Mouse (Mus musculus) myocyte (in vitro differentiated cells): ENCODE measurements around the gene Ganab.

Source experiments
- CEBPB ChIP-seq: IDR thresholded peaks from 2 replicates; pipeline ENCODE4 v1.6.1; 2011; ENCODE audit warnings: mild to moderate bottlenecking, moderate library complexity; ENCODE audit not compliant: poor library complexity, insufficient read depth, severe bottlenecking
- E2F4 ChIP-seq: IDR thresholded peaks from one replicate; pipeline ENCODE4 v1.6.1; 2011; ENCODE audit warnings: mild to moderate bottlenecking, control low read depth, moderate library complexity; ENCODE audit not compliant: insufficient read depth
- MAX ChIP-seq: IDR thresholded peaks from one replicate; pipeline ENCODE4 v1.6.1; 2011; ENCODE audit warnings: low read depth, mild to moderate bottlenecking, control low read depth
- MYOG ChIP-seq, 3 experiments: IDR thresholded peaks; one replicate each; pipeline ENCODE4 v1.6.1; 2011; ENCODE audit warnings: control low read depth in 2 of 3, low read depth in 2 of 3, mild to moderate bottlenecking in 2 of 3; ENCODE audit not compliant: insufficient read length in 2 of 3, control insufficient read depth in 1 of 3, insufficient read depth in 1 of 3
- POLR2A ChIP-seq: IDR thresholded peaks from one replicate; pipeline ENCODE4 v1.6.1; 2011; ENCODE audit warnings: low read depth, mild to moderate bottlenecking, control low read depth, moderate library complexity; ENCODE audit not compliant: insufficient read length
- POLR2AphosphoS2 ChIP-seq: IDR thresholded peaks from one replicate; pipeline ENCODE4 v1.6.1; 2011; ENCODE audit warnings: low read depth, control low read depth; ENCODE audit not compliant: insufficient read length
- REST ChIP-seq: IDR thresholded peaks from one replicate; pipeline ENCODE4 v1.6.1; 2011; ENCODE audit warnings: mild to moderate bottlenecking, control low read depth, moderate library complexity; ENCODE audit not compliant: insufficient read depth, insufficient read length
- TCF12 ChIP-seq: IDR thresholded peaks from one replicate; pipeline ENCODE4 v1.6.1; 2011; ENCODE audit warnings: mild to moderate bottlenecking, control low read depth; ENCODE audit not compliant: poor library complexity, insufficient read depth, severe bottlenecking
- USF1 ChIP-seq: IDR thresholded peaks from one replicate; pipeline ENCODE4 v1.6.1; 2011; ENCODE audit warnings: low read depth, mild to moderate bottlenecking, control low read depth, moderate library complexity

- no peak for TF ChIP-seq TCF12
- no peak for TF ChIP-seq CEBPB
- no peak for TF ChIP-seq MAX
- peak; percentile 20 for TF ChIP-seq POLR2AphosphoS2
- TF ChIP-seq POLR2A = no peak
- TF ChIP-seq USF1 = no peak
- no peak for TF ChIP-seq MYOG (IDR thresholded peaks at IDR 0.05; ENCODE audit: control insufficient read depth in 1 of 3, insufficient read depth in 1 of 3, insufficient read length in 2 of 3, low read depth in 2 of 3)
- no peak for TF ChIP-seq REST
- no peak for TF ChIP-seq E2F4
These were observed 21.8 kb downstream of the Ganab start for GRCm38 (mm10) chr19:8919684-8920072.
